Mouse (Mus musculus) limb, embryonic 15.5 days (tissue): ENCODE results near the gene Cdk5. TPM values are rescaled to one million over a fixed set of nuclear protein-coding genes. Genes with fewer than 3 reads are reported as not detected.

ENCODE experiments used
- ATAC-seq: fragments of 200-750 bp; cut with Nextera tagmentation; 2 replicates; pipeline ENCODE4 v1.8.0; 2017; ENCODE audit warnings: low read depth, moderate TSS enrichment; ENCODE audit not compliant: insufficient number of reproducible peaks, low FRiP score, low TSS enrichment
- H3K27ac ChIP-seq: fragments of 300-500 bp; sonication (generic); 2 replicates; pipeline ENCODE4 v1.5.1; 2015; ENCODE audit warnings: moderate library complexity, mild to moderate bottlenecking, inconsistent platforms
- H3K27me3 ChIP-seq: fragments of 300-500 bp; sonication (generic); 2 replicates; pipeline ENCODE4 v1.6.1; 2015; ENCODE audit warnings: inconsistent platforms
- H3K36me3 ChIP-seq: fragments of 300-500 bp; sonication (generic); 2 replicates; pipeline ENCODE4 v1.6.1; 2015; ENCODE audit warnings: inconsistent platforms
- H3K4me1 ChIP-seq: fragments of 300-500 bp; sonication (generic); 2 replicates; pipeline ENCODE4 v1.6.1; 2015; ENCODE audit warnings: inconsistent platforms
- H3K4me2 ChIP-seq: fragments of 300-500 bp; sonication (generic); 2 replicates; pipeline ENCODE4 v1.6.1; 2015; ENCODE audit warnings: mild to moderate bottlenecking, inconsistent platforms
- H3K4me3 ChIP-seq: fragments of 300-500 bp; sonication (generic); 2 replicates; pipeline ENCODE4 v1.5.1; 2015; ENCODE audit warnings: mild to moderate bottlenecking, inconsistent platforms
- H3K9ac ChIP-seq: fragments of 300-500 bp; sonication (generic); 2 replicates; pipeline ENCODE4 v1.6.1; 2015; ENCODE audit warnings: inconsistent platforms
- H3K9me3 ChIP-seq: fragments of 300-500 bp; sonication (generic); 2 replicates; pipeline ENCODE4 v1.6.1; 2016; ENCODE audit warnings: inconsistent platforms
- WGBS: fragments of 180-500 bp; shearing (Covaris S2); methylation state at CpG from one replicate; pipeline ENCODE4 v1.1.7; 2015; 5-methylcytosine and 5-hydroxymethylcytosine counted together
- polyA plus RNA-seq: library from polyadenylated mRNA; unstranded; fragments of >200 nt; fragmentation: Nextera tagmentation; extraction: Ambion mirVana; gene quantifications from 2 replicates; pipeline ENCODE4 v1.2.1, GENCODE M21; 2015

The Cdk5 gene
- polyA plus RNA-seq, 1 experiment from 2014 or later: 54.9 TPM

- peak overlapping the region; percentile 23; the same call in 1 of the 2 replicates for H3K27ac ChIP-seq
- peaks cover 55% of the 10 kb centered on the region for H3K4me1 ChIP-seq
- H3K36me3 ChIP-seq: peaks cover 35% of the 10 kb centered on the region
- WGBS: 21% methylated on average over 12 of the region's 12 CpGs
- H3K9me3 ChIP-seq: no peaks in the 10 kb centered on the region
- H3K4me2 ChIP-seq: peak overlapping the region; percentile 83
- H3K9ac ChIP-seq: no peak overlapping the region
- H3K4me3 ChIP-seq: peak overlapping the region; percentile 65; the same call in 1 of the 2 replicates
- no peaks in the 10 kb centered on the region for H3K27me3 ChIP-seq
- no peak for ATAC-seq
Measured at GRCm38 (mm10) chr5:24427285-24427633, 3.9 kb upstream of the Cdk5 start.

- H3K4me1 ChIP-seq: peaks cover 57% of the 10 kb centered on the region
- H3K4me2 ChIP-seq: peak overlapping the region; percentile 83
- 14% methylated on average over 9 of the region's 9 CpGs for WGBS
- H3K9me3 ChIP-seq: no peaks in the 10 kb centered on the region
- peaks cover 30% of the 10 kb centered on the region for H3K36me3 ChIP-seq
- peak overlapping the region; percentile 94; the same call in 1 of the 2 replicates for H3K27ac ChIP-seq
- ATAC-seq: no peak
- H3K27me3 ChIP-seq: no peaks in the 10 kb centered on the region
- H3K9ac ChIP-seq: peak overlapping the region; percentile 78
- H3K4me3 ChIP-seq: peak overlapping the region; percentile 65
Measured at GRCm38 (mm10) chr5:24426556-24427284, 3.4 kb upstream of the Cdk5 start.

DNA sequence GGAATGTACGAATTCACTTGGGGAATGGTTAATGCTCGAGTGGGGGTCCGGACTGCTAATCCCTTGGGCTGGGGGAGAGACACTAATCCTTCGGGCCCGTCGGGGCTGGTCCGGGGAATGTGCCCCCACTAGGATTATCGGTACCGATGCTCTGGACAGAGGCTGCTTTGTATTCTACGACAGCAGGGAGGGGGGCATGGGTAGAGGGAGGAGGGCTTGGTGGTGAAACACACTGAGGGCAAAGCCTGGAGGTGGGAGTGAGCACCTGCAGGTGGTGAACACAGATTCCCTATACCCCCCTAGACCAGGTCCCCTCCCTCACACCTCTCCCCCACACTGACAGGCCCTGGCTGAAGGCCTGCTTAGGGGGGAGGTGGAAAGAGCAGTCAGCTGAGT, 2.7 kb upstream of the Cdk5 start:
- Histone ChIP-seq H3K4me1 (peaks cover 57% of the 10 kb centered on the region), H3K4me3 (peak overlapping the region; percentile 65), H3K9ac (peak overlapping the region; percentile 78), H3K4me2 (peak overlapping the region; percentile 83), H3K27ac (peak overlapping the region; percentile 94), H3K36me3 (peaks cover 26% of the 10 kb centered on the region), H3K9me3 (no peaks in the 10 kb centered on the region), H3K27me3 (no peaks in the 10 kb centered on the region)
- under 1% methylated on average over 10 of the region's 10 CpGs for WGBS
- no peak for ATAC-seq

- peak overlapping the region; percentile 78 for H3K9ac ChIP-seq
- ATAC-seq: no peak
- peaks cover 24% of the 10 kb centered on the region for H3K36me3 ChIP-seq
- no peaks in the 10 kb centered on the region for H3K9me3 ChIP-seq
- H3K4me1 ChIP-seq: peaks cover 57% of the 10 kb centered on the region
- peak overlapping the region; percentile 94 for H3K27ac ChIP-seq
- WGBS: under 1% methylated on average over 25 of the region's 30 CpGs
- peak overlapping the region; percentile 83 for H3K4me2 ChIP-seq
- peak overlapping the region; percentile 65 for H3K4me3 ChIP-seq
- no peaks in the 10 kb centered on the region for H3K27me3 ChIP-seq
Measured at GRCm38 (mm10) chr5:24425421-24426036, 2.2 kb upstream of the Cdk5 start.

DNA sequence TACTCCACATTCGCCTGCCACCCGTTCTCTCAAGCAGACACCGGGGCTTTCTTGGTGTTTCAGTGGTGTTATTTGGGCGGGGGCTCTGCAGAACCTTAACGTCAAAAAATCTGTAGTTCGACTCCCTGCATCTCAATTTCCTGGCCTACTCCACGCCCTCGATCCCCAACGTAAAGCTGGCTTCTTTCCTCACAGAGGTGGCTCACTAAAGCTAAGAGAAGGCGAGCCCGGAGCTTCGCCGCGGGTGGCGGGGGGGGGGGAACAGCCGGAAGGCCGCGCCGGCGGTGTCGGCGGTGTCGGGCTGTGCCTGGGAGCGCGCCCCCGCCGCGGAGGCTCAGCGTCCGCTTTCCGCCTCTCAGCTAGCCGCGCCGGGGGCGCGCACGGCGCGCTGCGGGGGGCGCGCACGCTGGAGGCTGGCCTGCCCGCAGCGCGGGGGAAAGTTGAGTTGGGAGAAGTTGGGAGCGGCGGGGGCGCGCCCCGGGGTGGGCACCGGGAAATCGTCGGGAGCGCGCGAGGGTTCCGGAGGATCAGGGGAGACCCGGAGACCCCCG, 1.6 kb upstream of the Cdk5 start:
- H3K9ac ChIP-seq: peak overlapping the region; percentile 78
- peak overlapping the region; percentile 83 for H3K4me2 ChIP-seq
- no peaks in the 10 kb centered on the region for H3K9me3 ChIP-seq
- H3K27me3 ChIP-seq: no peaks in the 10 kb centered on the region
- 2% methylated on average over 50 of the region's 60 CpGs for WGBS
- H3K4me1 ChIP-seq: peaks cover 57% of the 10 kb centered on the region
- ATAC-seq: 0 out of 2 replicates have a peak, but pooled peaks have one; percentile 6
- H3K36me3 ChIP-seq: peaks cover 24% of the 10 kb centered on the region
- H3K27ac ChIP-seq: peak overlapping the region; percentile 94
- H3K4me3 ChIP-seq: peak overlapping the region; percentile 65

DNA sequence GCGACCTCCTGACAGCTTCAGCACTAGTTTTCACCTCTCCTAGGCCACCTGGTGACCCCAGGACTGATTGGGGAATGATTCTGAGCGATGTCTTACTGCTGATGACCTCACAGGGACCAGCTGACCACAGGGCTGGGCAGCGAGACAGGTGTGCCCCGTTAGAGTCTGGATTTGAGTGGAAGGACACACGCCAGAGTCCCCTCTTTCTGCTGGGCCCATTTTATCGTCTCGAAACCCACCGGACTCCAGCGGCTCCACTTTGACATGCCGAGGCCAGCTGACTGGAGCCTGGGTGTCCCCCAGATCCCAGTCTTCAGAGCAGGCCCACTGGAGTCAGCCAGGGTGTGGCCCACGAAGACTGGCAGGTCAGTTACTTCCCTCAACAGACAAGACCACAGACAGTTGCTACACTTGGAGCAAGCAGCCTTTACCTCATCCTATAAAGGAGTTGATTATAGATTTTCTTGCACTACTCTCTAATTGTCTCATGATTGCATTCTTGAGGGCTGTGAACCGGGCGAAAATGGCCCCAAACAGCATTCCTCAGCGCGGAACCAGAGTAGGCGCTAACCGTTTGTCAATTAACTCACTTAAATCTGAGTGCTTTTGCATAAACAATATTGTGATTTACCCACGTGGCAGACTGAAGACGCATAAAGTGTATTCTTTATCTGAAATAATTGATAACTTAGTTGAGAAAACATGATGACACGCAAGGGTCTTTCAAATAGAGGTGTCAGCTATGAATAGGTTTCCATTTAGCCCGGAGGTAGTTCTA, 863 bp upstream of the Cdk5 start:
- Histone ChIP-seq H3K36me3 (peaks cover 24% of the 10 kb centered on the region), H3K4me1 (peaks cover 57% of the 10 kb centered on the region), H3K4me2 (peak overlapping the region; percentile 83), H3K27me3 (no peaks in the 10 kb centered on the region), H3K27ac (peak overlapping the region; percentile 94), H3K9ac (peak overlapping the region; percentile 60), H3K4me3 (peak overlapping the region; percentile 65), H3K9me3 (no peaks in the 10 kb centered on the region)
- no peak for ATAC-seq
- WGBS: 10% methylated on average over 21 of the region's 21 CpGs

- Histone ChIP-seq H3K4me3 (no peak overlapping the region), H3K9me3 (no peaks in the 10 kb centered on the region), H3K27me3 (no peaks in the 10 kb centered on the region), H3K4me1 (peaks cover 31% of the 10 kb centered on the region), H3K4me2 (no peak overlapping the region), H3K9ac (no peak overlapping the region), H3K36me3 (peaks cover 30% of the 10 kb centered on the region), H3K27ac (no peak overlapping the region)
- ATAC-seq: no peak
- 82% methylated on average over 9 of the region's 9 CpGs for WGBS
Measured at GRCm38 (mm10) chr5:24420381-24420780, 2.9 kb downstream of the Cdk5 start.

GRCm38 (mm10) chr5:24417587-24417986, 5.7 kb downstream of the Cdk5 start:
- peaks cover 30% of the 10 kb centered on the region for H3K36me3 ChIP-seq
- no peak overlapping the region for H3K27ac ChIP-seq
- no peak overlapping the region for H3K4me3 ChIP-seq
- no peak overlapping the region for H3K4me2 ChIP-seq
- WGBS: 73% methylated on average over 10 of the region's 10 CpGs
- ATAC-seq: no peak
- H3K4me1 ChIP-seq: peaks cover 30% of the 10 kb centered on the region
- H3K9me3 ChIP-seq: no peaks in the 10 kb centered on the region
- H3K9ac ChIP-seq: no peak overlapping the region
- no peaks in the 10 kb centered on the region; the same call in 1 of the 2 replicates for H3K27me3 ChIP-seq

GRCm38 (mm10) chr5:24416222-24416736, 7.1 kb downstream of the Cdk5 start:
- WGBS: 2% methylated on average over 21 of the region's 21 CpGs
- Histone ChIP-seq H3K36me3 (peaks cover 30% of the 10 kb centered on the region), H3K27me3 (no peaks in the 10 kb centered on the region; the same call in 1 of the 2 replicates), H3K4me2 (peak overlapping the region; percentile 15), H3K9me3 (no peaks in the 10 kb centered on the region), H3K9ac (no peak overlapping the region), H3K4me3 (no peak overlapping the region), H3K4me1 (peaks cover 24% of the 10 kb centered on the region), H3K27ac (no peak overlapping the region)
- ATAC-seq: no peak

- Histone ChIP-seq H3K27ac (no peak overlapping the region), H3K9me3 (no peaks in the 10 kb centered on the region), H3K36me3 (peaks cover 15% of the 10 kb centered on the region), H3K4me3 (no peak overlapping the region), H3K4me1 (peaks cover 24% of the 10 kb centered on the region), H3K9ac (no peak overlapping the region), H3K4me2 (no peak overlapping the region), H3K27me3 (no peaks in the 10 kb centered on the region; the same call in 1 of the 2 replicates)
- ATAC-seq: no peak
- 72% methylated on average over 13 of the region's 13 CpGs for WGBS
Measured at GRCm38 (mm10) chr5:24413938-24414337, 9.4 kb downstream of the Cdk5 start.

DNA sequence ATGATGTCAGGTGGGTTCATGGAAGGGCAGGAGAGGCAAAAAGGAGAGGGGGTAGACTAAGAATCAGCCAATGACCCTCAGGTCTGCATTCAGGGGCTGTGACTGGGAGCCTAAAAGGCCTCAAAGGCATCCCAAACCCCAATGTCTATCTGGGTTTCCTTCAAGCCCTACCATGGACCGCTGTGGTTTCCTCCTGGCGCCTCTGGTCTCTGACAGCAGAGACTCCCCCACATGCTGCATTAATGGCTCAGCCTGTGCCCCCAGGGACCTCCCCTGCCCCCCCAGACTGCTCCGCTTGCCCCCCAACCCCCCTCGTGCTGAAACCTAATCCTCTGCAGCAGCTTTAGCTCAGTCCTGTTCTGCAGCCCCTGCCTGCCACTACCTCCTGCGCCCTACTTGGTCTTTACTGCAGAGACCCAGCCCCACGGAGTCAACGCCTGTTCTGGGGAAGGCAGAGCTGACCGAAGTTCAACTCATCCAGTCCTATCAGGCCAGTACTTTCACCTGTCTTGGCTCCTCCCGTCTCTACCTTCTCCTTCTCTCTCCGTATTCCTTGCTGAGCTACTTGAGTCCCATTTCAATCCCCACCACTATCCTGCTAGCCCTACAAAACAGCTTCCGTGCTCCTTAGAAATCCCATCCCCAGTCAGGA, 10.2 kb downstream of the Cdk5 start, which contains the start of gene Asic3:
Asic3 (plus strand) TSS at position 351 of the 652 bp plus-strand sequence.
- H3K27me3 ChIP-seq: no peaks in the 10 kb centered on the region; the same call in 1 of the 2 replicates
- H3K36me3 ChIP-seq: peaks cover 15% of the 10 kb centered on the region
- WGBS: 34% methylated on average over 11 of the region's 11 CpGs
- no peak within 1 kb of the TSS for H3K4me3 ChIP-seq
- no peak within 1 kb of the TSS for H3K4me2 ChIP-seq
- no peaks in the 10 kb centered on the region for H3K9me3 ChIP-seq
- peaks cover 24% of the 10 kb centered on the region for H3K4me1 ChIP-seq
- ATAC-seq: no peak
- H3K9ac ChIP-seq: no peak within 1 kb of the TSS
- no peak within 1 kb of the TSS for H3K27ac ChIP-seq
